26 mouse cellular contexts compared by ENCODE assay signal in the genomic region with DNA sequence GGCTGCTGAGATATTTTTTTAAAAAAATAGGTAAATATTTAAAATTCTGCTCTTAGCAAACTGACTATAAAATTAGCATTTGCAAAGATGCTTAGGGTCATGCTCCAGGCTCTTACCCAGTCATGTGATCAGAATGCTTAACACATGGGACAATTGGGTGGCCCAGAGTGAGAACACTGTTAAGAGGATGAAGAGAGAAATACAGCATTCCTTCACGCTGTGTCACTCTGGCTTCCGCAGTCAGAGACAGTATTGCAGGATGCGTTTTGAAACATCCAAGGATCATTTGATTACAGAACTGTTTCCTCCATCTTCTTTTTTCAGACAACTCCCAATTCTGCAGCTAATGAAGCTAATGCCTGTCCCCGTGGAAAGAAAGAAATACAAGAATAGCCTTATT.
DNase-seq lines count a peak whose midpoint lies in the region; ATAC-seq and TF ChIP-seq lines count a peak whose summit lies in the region.
"Had no signal": no experiment of that assay in that cellular context is flagged by ENCODE, and none has a peak within 500 bp of the region (broad histone marks: within the 10 kb centered on the region; RNA-seq: fewer than 3 reads in every experiment).

No protein-coding gene starts in this region.

- H3K79me3 ChIP-seq in C2C12 (ENCODE audit: low read depth): no peaks in the 10 kb centered on the region

- H3K4me1 ChIP-seq in midbrain, embryonic 11.5 days (ENCODE audit: control insufficient read depth, insufficient read depth, low read length): peaks cover 5% of the 10 kb centered on the region
- H3K4me1 ChIP-seq in midbrain, postnatal 0 days (ENCODE audit: insufficient read depth, low read length): no peaks in the 10 kb centered on the region
- H3K4me1 ChIP-seq: embryonic facial prominence, embryonic 10.5 days; embryonic facial prominence, embryonic 13.5 days; hindbrain, embryonic 12.5 days; hindbrain, embryonic 15.5 days had no signal

- no peak overlapping the region for H3K4me2 ChIP-seq in midbrain, embryonic 11.5 days
- no peak overlapping the region for H3K4me2 ChIP-seq in midbrain, postnatal 0 days (ENCODE audit: low read depth, low read length, poor library complexity, severe bottlenecking)
- H3K4me2 ChIP-seq: embryonic facial prominence, embryonic 13.5 days; forebrain, embryonic 12.5 days; forebrain, embryonic 15.5 days; hindbrain, embryonic 12.5 days; hindbrain, embryonic 15.5 days had no signal

- no peaks in the 10 kb centered on the region for H3K79me2 ChIP-seq in C2C12 (ENCODE audit: control insufficient read depth, insufficient read depth)

- no peak overlapping the region for H3K27ac ChIP-seq in midbrain, embryonic 11.5 days (ENCODE audit: low read depth, low read length)
- H3K27ac ChIP-seq in midbrain, postnatal 0 days (ENCODE audit: low read depth, low read length): no peak overlapping the region
- H3K27ac ChIP-seq: embryonic facial prominence, embryonic 10.5 days; embryonic facial prominence, embryonic 13.5 days; forebrain, embryonic 12.5 days; forebrain, embryonic 15.5 days; heart, adult 2 months; heart, embryonic 10.5 days; hindbrain, embryonic 12.5 days; hindbrain, embryonic 15.5 days had no signal

- no peaks in the 10 kb centered on the region for H3K36me3 ChIP-seq in midbrain, embryonic 11.5 days (ENCODE audit: control insufficient read depth, insufficient read depth, low read length)
- no peaks in the 10 kb centered on the region for H3K36me3 ChIP-seq in midbrain, postnatal 0 days (ENCODE audit: insufficient read depth, low read length)
- no peaks in the 10 kb centered on the region for H3K36me3 ChIP-seq in C2C12 (ENCODE audit: control insufficient read depth, insufficient read depth)
- H3K36me3 ChIP-seq: embryonic facial prominence, embryonic 10.5 days; embryonic facial prominence, embryonic 13.5 days; forebrain, embryonic 12.5 days; forebrain, embryonic 15.5 days; heart, embryonic 10.5 days; hindbrain, embryonic 12.5 days; hindbrain, embryonic 15.5 days had no signal

- H3K27me3 ChIP-seq in midbrain, embryonic 11.5 days (ENCODE audit: control insufficient read depth, insufficient read depth, low read length): no peaks in the 10 kb centered on the region
- H3K27me3 ChIP-seq in midbrain, postnatal 0 days (ENCODE audit: insufficient read depth, low read length): no peaks in the 10 kb centered on the region
- no peaks in the 10 kb centered on the region for H3K27me3 ChIP-seq in C2C12 (ENCODE audit: control insufficient read depth, insufficient read depth, insufficient read length)
- H3K27me3 ChIP-seq: embryonic facial prominence, embryonic 13.5 days; forebrain, embryonic 12.5 days; forebrain, embryonic 15.5 days; hindbrain, embryonic 12.5 days; hindbrain, embryonic 15.5 days had no signal

- TF ChIP-seq CTCF in midbrain, postnatal 0 days (IDR thresholded peaks at IDR 0.05): no peak
- no peak for TF ChIP-seq CTCF in C2C12 (IDR thresholded peaks at IDR 0.05; ENCODE audit: control insufficient read depth, insufficient read depth, insufficient read length)

- 40% methylated on average over 4 of the region's 4 CpGs for WGBS in midbrain, embryonic 11.5 days
- WGBS in midbrain, postnatal 0 days: 26% methylated on average over 4 of the region's 4 CpGs

- H3ac ChIP-seq in C2C12 (ENCODE audit: control insufficient read depth, insufficient read length, low read depth): no peak overlapping the region

- H3K9me3 ChIP-seq in midbrain, embryonic 11.5 days (ENCODE audit: control insufficient read depth, low read length): no peaks in the 10 kb centered on the region
- no peaks in the 10 kb centered on the region for H3K9me3 ChIP-seq in midbrain, postnatal 0 days (ENCODE audit: low read length)
- H3K9me3 ChIP-seq: embryonic facial prominence, embryonic 10.5 days; embryonic facial prominence, embryonic 13.5 days; forebrain, embryonic 12.5 days; forebrain, embryonic 15.5 days; heart, embryonic 10.5 days; hindbrain, embryonic 12.5 days; hindbrain, embryonic 15.5 days had no signal

- no peak overlapping the region for H3K9ac ChIP-seq in midbrain, embryonic 11.5 days (ENCODE audit: low read length)
- H3K9ac ChIP-seq in midbrain, postnatal 0 days (replicated peaks; ENCODE audit: low read length, poor library complexity, severe bottlenecking): no peak overlapping the region
- H3K9ac ChIP-seq: embryonic facial prominence, embryonic 13.5 days; forebrain, embryonic 12.5 days; forebrain, embryonic 15.5 days; hindbrain, embryonic 12.5 days; hindbrain, embryonic 15.5 days had no signal

- DNase-seq in midbrain, embryonic 11.5 days (ENCODE audit: low spot score, missing footprints): no peak
- no peak for DNase-seq in midbrain, postnatal 0 days (ENCODE audit: low spot score)
- DNase-seq in skeletal muscle tissue, adult 2 months (ENCODE audit: low read depth, low spot score): peak; percentile 29
- DNase-seq in spleen, postnatal 10 days (ENCODE audit: low spot score in 2 of 2): no peak
- DNase-seq: adrenal gland, adult 8-10 months; adrenal gland, postnatal 25 days; B cell, adult 2 months; cerebellum, adult 11-12 months; cerebellum, adult 8-10 months; cerebellum, postnatal 10 days; cerebellum, postnatal 36 days; embryo, embryonic 11 days; gastrocnemius, postnatal 25 days; heart, adult 2 months had no signal

- ATAC-seq in midbrain, embryonic 11.5 days (ENCODE audit: low FRiP score): peak; percentile 70; the same call in 1 of the 2 replicates
- no peak for ATAC-seq in midbrain, postnatal 0 days (ENCODE audit: low FRiP score)
- ATAC-seq in megakaryocyte, adult 5-6 weeks (ENCODE audit: poor library complexity, severe bottlenecking): no peak
- ATAC-seq: activated CD4-positive, CD25-positive, alpha-beta regulatory T cell, adult 4 months; CD4-positive, CD25-positive, alpha-beta regulatory T cell, adult 4 months; forebrain, embryonic 15.5 days had no signal

- H3K4me3 ChIP-seq in midbrain, embryonic 11.5 days (ENCODE audit: low read depth, low read length): no peak overlapping the region
- no peak overlapping the region for H3K4me3 ChIP-seq in midbrain, postnatal 0 days (ENCODE audit: low read depth, low read length)
- H3K4me3 ChIP-seq in C2C12 (ENCODE audit: insufficient read depth, poor library complexity, severe bottlenecking): no peak overlapping the region
- H3K4me3 ChIP-seq: embryonic facial prominence, embryonic 10.5 days; embryonic facial prominence, embryonic 13.5 days; erythroblast, embryonic 14.5 days; forebrain, embryonic 12.5 days; forebrain, embryonic 15.5 days; heart, adult 2 months; heart, embryonic 10.5 days; hindbrain, embryonic 12.5 days; hindbrain, embryonic 15.5 days had no signal

TF ChIP-seq in C2C12, 6 proteins besides CTCF, POLR2A, EP300 and RAD21:
- TF ChIP-seq USF1 (IDR thresholded peaks at IDR 0.05; ENCODE audit: low read depth) (peak; percentile 69), CEBPB (IDR thresholded peaks at IDR 0.05; ENCODE audit: low read depth) (peak; percentile 10), MYOD1 (IDR thresholded peaks at IDR 0.05; ENCODE audit: control insufficient read depth, insufficient read length, low read depth) (no peak), MAX (IDR thresholded peaks at IDR 0.05) (no peak)
